Mouse (Mus musculus) cerebellum, adult 9-10 months (tissue): ENCODE measurements around the gene Rbm8a.
A peak's percentile ranks its signal among the peaks of the same experiment; 100 is the strongest.
"Not testable (repeated sequence)": the region's sequence is repeated elsewhere in the genome, so short reads cannot be mapped to it uniquely, and the experiment has no call there.

ENCODE experiments used
- DNase-seq: peaks from one replicate; pipeline ENCODE4 v3.0.0; 2022

The Rbm8a gene

DNA sequence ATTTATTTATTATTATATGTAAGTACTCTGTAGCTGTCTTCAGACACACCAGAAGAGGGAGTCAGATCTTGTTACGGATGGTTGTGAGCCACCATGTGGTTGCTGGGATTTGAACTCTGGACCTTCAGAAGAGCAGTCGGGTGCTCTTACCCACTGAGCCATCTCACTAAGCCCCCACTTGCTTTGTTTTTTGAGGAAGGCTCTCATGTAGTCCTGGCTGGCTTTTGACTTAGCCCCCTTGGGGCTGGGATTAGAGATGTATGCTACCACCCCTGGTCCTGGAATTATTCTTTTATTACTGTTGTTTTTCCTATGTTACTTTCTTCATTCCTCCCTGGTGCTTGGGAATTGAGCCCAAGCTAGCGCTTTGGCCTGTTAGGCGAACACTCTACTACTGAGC, 23.7 kb upstream of the Rbm8a start:
- not testable (repeated sequence) for DNase-seq

DNA sequence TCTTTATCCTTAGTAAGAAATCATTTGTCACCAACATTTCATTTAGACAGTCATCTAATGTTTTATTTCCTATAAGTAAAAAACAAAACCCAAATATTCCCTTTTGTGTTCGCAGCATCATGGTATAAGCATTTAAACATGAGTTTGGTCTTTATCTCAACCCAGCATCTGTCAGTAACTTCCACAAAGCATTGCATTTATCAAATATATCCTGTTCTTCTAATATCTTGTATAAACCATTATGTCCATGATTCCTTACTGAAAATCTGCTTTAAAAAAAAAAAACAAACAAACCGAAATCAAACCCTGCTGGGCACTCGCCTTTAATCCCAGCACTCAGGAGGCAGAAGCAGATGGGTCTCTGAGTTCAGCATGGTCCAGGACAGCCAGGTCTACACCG, 23.1 kb upstream of the Rbm8a start:
- DNase-seq: no peak

DNA sequence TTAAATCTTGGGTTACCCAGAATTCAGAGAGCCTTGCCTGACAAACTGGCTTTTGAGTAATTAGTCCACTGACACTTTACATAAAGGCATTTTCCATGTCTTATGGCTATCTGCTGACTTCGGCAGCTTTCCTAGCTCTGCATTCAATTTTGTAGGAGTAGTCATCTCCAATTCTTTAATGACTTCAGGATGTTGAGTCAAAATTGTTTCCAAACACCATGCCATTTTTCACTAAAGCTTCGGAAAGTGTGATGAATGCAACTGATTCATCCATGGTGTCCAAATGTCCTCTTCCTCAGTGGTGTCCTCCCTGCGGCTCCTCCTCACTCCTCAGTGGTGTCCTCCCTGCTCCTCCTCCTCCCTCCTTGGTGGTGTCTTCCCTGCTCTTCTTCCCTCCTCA, 11.8 kb upstream of the Rbm8a start:
- DNase-seq: no peak

DNA sequence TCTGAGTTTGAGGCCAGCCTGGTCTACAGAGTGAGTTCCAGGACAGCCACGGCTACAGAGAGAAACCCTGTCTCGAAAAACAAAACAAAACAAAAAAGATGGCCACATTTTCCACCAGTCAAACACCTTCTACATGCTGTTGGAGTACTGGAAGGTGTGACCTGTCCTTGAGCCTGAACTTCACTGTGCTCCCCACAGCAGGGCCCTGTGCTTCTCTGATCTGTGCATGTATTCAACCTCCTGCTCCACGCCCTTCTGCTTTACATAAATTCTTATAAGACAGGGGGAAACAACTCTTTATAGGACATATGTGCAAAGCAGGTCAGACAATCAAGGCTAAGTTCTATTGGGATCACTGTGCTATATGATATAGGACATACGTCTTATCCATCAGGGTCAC, 6.5 kb upstream of the Rbm8a start:
- no peak for DNase-seq

- DNase-seq: no peak
These were observed 2.3 kb downstream of the Rbm8a start for GRCm38 (mm10) chr3:96632058-96632457.

GRCm38 (mm10) chr3:96634015-96634414, 4.3 kb downstream of the Rbm8a start:
- DNase-seq: no peak

GRCm38 (mm10) chr3:96634928-96635879, 5.5 kb downstream of the Rbm8a start, which contains the start of the genes Pex11b and Gm42957:
Gene Pex11b (plus strand): TSS chr3:96635376.
Gene Gm42957 (plus strand): TSS chr3:96635474.
- peak; percentile 84 for DNase-seq

DNA sequence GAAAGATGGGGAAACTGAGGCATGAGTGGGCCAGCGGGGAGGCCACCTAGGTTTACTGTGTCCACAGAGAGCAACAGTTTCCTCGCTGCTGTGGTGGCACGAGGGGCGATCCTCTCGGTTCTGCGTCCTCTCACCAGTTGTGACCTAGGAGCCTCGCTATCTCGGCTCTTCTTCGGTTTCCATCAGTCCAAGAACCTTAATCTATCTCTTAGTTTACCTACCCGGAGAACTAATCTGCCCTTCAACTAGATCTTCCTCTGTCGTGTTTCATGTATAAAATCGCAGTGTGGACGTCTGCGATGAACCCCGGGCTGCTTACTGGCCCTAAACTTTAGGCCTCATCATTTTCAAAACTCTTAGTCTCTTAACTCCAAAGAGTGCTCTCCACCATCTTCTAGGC, 6.2 kb downstream of the Rbm8a start:
- no peak for DNase-seq

DNA sequence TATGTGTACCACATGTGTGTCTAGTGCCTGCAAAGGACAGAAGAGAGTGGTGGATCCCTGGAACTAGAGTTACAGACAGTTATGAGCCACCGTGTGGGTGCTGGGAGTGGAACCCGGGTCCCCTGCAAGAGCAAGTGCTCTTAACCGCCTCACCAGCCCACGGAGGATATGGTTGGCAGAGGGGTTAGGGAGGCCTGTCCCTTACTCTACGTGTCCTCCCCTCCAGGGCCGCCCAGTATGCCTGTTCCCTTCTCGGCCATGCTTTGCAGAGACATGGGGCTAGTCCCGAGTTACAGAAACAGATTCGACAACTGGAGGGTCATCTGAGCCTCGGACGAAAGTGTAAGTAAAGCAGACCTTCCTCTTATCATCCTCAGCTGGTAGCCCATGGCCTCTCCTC, 6.7 kb downstream of the Rbm8a start:
- DNase-seq: no peak

GRCm38 (mm10) chr3:96639219-96639618, 9.5 kb downstream of the Rbm8a start:
- DNase-seq: peak; percentile 72

DNA sequence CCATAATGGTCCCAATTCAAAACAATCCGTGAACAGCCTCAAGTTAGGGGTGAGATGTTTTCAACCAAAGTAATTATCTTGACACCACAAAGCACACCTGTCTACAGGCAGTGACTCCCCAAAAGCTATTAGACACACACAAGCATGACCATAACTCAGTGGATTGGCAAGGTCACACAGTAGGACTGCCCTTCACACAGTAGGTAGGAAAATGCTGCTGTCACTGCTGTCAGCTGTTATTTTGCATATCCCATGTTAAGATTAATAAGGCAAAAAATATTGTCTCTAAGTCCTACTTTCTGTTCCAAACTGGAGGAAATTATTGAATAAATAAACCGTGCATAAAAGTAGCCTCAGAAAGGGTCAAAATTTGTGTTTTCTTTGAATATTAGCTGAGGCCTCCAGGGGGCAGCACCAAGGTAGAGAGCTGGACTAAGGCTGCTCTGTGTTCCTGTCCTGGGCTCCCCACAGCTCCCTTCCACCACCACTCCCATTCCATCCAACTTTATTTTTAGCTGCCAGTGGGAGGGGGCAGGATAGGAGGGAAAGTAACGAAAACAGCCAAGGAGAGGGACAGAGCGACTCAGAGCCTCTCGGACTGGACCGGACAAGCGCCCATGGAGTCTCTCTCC, 15.4 kb downstream of the Rbm8a start, which contains the start of gene Itga10:
Gene Itga10, plus strand, starts transcription at position 567 of the 632 bp plus-strand sequence.
- DNase-seq: no peak

- no peak for DNase-seq
These were observed 17.6 kb downstream of the Rbm8a start for GRCm38 (mm10) chr3:96647365-96647764.

GRCm38 (mm10) chr3:96660901-96661300, 31.2 kb downstream of the Rbm8a start:
- DNase-seq: no peak

DNA sequence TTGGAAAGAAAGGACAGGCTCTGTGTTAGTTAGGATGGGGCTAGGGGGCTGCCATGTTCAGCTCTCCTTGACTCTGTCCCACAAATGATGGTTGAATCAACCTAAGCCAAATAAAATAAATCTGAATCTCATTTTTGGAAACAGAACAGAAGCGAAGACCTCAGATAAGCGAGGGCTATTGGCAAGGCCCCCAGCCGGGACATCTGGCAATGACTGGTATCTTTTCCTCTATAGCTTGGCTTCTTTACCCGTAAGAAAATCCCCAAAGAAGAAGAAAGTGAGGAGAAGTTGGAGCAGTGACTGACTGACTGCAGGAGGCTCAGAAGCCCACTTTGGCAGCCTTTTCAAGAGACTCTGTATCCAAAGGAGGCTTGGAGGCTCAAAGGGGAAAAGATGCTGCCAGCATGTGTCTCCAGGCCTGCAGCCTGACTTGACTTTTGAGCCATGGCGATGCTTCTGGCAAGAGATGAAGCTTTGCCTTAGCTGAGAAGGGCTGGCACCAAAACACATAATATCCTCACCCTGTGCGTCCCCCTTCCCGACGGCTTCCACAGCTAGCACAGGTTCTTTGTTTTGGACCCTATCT, 33.1 kb downstream of the Rbm8a start:
- no peak for DNase-seq

DNA sequence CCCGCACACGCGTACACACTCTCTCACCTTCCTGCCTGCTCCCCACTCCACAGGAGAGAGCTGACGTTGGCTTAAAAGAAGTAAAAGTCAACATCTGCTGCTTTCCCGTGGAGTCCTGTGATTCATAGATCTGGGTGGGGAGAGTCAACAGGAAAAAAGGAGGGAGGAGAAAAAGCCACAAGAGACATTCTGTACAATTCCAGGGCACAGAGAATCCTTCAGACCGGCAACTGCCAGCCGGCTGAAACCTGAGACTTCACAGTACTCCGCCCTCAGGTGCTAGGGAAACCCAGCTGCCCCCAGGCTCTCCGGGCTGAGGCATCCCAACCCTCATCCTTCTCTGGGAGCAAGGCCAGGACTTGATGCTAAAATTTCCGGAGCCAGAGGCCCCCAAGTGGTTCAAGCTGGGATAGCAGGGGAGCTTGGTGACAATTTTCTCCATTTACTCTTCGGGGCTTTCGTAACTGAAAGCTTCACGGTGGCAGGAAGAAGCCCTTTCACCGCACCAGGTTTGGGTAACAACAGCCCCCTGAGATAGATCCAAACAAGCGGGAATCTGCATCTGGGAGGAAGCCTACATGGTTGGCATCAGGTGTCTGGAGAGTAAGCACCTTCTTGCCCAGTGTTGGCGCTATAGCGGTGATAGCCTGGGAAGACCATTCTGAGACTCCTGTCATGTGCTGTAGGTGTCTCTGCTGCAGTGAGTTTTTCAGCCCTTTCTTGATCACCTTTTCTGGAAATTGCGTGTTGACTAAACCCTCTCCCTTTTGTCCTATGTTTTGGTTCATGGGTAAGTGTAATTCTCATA, 33.9 kb downstream of the Rbm8a start:
- peak; percentile 92 for DNase-seq

GRCm38 (mm10) chr3:96665732-96666363, 36.1 kb downstream of the Rbm8a start:
- not testable (repeated sequence) for DNase-seq

DNA sequence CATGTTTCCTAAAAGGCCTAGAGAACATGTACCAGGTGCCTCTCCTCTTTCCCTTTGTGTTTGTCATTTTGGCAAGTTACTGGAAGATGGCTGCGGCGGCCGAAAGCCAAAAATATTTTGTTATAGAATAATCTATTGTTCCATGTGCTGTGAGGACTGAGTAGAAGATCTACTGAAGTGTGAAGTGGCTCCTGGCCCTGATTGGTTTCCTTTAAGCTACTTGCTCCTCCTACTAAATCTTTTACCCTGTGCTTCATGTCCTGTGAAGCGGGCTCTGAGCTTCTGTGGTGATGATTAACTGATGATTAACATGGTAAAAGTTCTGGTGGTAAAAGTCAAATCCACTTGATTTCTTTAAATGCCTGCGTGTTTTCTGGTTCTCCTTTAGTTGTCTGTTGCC, 37.2 kb downstream of the Rbm8a start:
- DNase-seq: no peak

GRCm38 (mm10) chr3:96667316-96667715, 37.6 kb downstream of the Rbm8a start:
- DNase-seq: no peak

DNA sequence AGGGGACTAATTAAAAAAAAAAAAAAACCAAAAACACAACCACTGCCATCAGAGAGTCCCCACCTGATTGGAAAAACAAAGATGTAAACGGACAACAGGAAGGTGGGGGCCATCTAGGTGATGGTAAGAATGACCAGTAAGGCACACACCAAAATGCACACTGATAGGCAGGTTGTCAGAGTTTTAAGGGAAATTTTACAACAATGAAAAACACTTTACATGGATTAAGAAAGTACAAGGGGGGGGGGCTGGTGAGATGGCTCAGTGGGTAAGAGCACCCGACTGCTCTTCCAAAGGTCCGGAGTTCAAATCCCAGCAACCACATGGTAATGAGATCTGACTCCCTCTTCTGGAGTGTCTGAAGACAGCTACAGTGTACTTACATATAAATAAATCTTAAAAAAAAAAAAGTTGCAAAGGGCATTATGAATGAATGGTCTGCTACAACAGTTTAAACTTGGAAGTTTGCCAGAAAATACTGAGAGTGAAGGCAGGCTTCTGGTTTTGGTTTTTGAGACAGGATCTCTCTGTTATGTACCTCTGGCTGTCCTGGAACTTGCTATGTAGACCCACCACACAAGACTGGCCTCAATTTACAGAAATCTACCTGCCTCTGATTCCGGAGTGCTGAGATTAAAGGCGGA, 38.8 kb downstream of the Rbm8a start:
- no peak for DNase-seq

GRCm38 (mm10) chr3:96669727-96670468, 40.2 kb downstream of the Rbm8a start, which contains the start of gene Ankrd35:
Gene Ankrd35 (plus strand): TSS chr3:96670131.
- peak; percentile 86 for DNase-seq

DNA sequence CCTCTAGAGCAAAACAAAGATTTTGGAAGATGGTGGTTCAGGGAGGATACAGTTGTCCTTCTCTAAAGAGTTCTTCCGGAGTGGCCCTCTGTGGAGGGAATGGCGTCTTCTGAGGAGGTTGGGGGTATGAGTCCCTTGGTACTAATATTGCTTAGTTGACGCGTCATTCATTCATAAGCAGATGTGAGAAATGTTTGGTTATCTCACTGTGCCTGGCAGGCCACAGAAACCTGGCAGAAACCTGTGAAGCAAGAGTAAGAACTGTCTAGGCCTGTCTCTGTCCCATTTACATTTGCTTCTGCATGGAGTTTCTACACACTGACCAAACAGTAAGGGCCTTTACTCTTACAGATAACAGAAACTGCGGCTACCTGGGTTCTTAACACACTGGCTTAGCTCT, 41.8 kb downstream of the Rbm8a start:
- DNase-seq: no peak
